21 mouse cellular contexts compared by ENCODE assay signal in genomic region chr1:165686349-165686748, GRCm38 (mm10). TPM values are rescaled to one million over a fixed set of nuclear protein-coding genes. Genes with fewer than 3 reads are reported as not detected.
DNase-seq lines count a peak whose midpoint lies in the region; ATAC-seq and TF ChIP-seq lines count a peak whose summit lies in the region.
"Had no signal": no experiment of that assay in that cellular context is flagged by ENCODE, and none has a peak within 500 bp of the region (broad histone marks: within the 10 kb centered on the region; RNA-seq: fewer than 3 reads in every experiment).

No protein-coding gene starts in this region.

- peaks cover 92% of the 10 kb centered on the region for H3K4me1 ChIP-seq in heart, embryonic 10.5 days
- peaks cover 19% of the 10 kb centered on the region for H3K4me1 ChIP-seq in lung, embryonic 14.5 days (ENCODE audit: insufficient read depth)
- H3K4me1 ChIP-seq in embryonic facial prominence, embryonic 10.5 days, result peaks cover 21% of the 10 kb centered on the region
- H3K4me1 ChIP-seq in heart, embryonic 15.5 days (replicated peaks), result peaks cover 95% of the 10 kb centered on the region
- H3K4me1 ChIP-seq in midbrain, postnatal 0 days (ENCODE audit: insufficient read depth, low read length), result peaks cover 2% of the 10 kb centered on the region; the same call in 1 of the 2 replicates
- H3K4me1 ChIP-seq: forebrain, embryonic 15.5 days had no signal

- H3K4me2 ChIP-seq in lung, embryonic 14.5 days, result no peak overlapping the region
- peak overlapping the region; percentile 0; the same call in 1 of the 2 replicates for H3K4me2 ChIP-seq in heart, embryonic 15.5 days
- no peak overlapping the region for H3K4me2 ChIP-seq in midbrain, postnatal 0 days (ENCODE audit: low read depth, low read length, poor library complexity, severe bottlenecking)
- H3K4me2 ChIP-seq: forebrain, embryonic 15.5 days; hindbrain, embryonic 12.5 days; neural tube, embryonic 15.5 days had no signal

- H3K27ac ChIP-seq in heart, embryonic 10.5 days, result peak overlapping the region; percentile 81
- H3K27ac ChIP-seq in lung, embryonic 14.5 days (ENCODE audit: low read depth), result peak overlapping the region; percentile 28; the same call in 1 of the 2 replicates
- H3K27ac ChIP-seq in embryonic facial prominence, embryonic 10.5 days (replicated peaks), result 0 out of 2 replicates have a peak overlapping the region, but pooled peaks have one; percentile 2
- peak overlapping the region; percentile 80 for H3K27ac ChIP-seq in heart, embryonic 15.5 days
- no peak overlapping the region for H3K27ac ChIP-seq in midbrain, postnatal 0 days (ENCODE audit: low read depth, low read length)
- H3K27ac ChIP-seq: forebrain, embryonic 15.5 days; hindbrain, embryonic 12.5 days; midbrain, embryonic 10.5 days; neural tube, embryonic 15.5 days had no signal

- H3K36me3 ChIP-seq in heart, embryonic 10.5 days, result peaks cover 5% of the 10 kb centered on the region; the same call in 1 of the 2 replicates
- H3K36me3 ChIP-seq in lung, embryonic 14.5 days (ENCODE audit: insufficient read depth), result no peaks in the 10 kb centered on the region
- H3K36me3 ChIP-seq in embryonic facial prominence, embryonic 10.5 days (replicated peaks), result no peaks in the 10 kb centered on the region
- H3K36me3 ChIP-seq in heart, embryonic 15.5 days, result no peaks in the 10 kb centered on the region
- no peaks in the 10 kb centered on the region for H3K36me3 ChIP-seq in midbrain, postnatal 0 days (ENCODE audit: insufficient read depth, low read length)
- H3K36me3 ChIP-seq: forebrain, embryonic 15.5 days; hindbrain, embryonic 12.5 days; midbrain, embryonic 10.5 days; neural tube, embryonic 15.5 days had no signal

- H3K4me3 ChIP-seq in heart, embryonic 10.5 days, result peak overlapping the region; percentile 17; the same call in 1 of the 2 replicates
- no peak overlapping the region for H3K4me3 ChIP-seq in lung, embryonic 14.5 days (ENCODE audit: low read depth, low read length)
- H3K4me3 ChIP-seq in embryonic facial prominence, embryonic 10.5 days, result no peak overlapping the region
- H3K4me3 ChIP-seq in heart, embryonic 15.5 days, result no peak overlapping the region
- no peak overlapping the region for H3K4me3 ChIP-seq in midbrain, postnatal 0 days (ENCODE audit: low read depth, low read length)
- H3K4me3 ChIP-seq: forebrain, embryonic 15.5 days; hindbrain, embryonic 12.5 days; midbrain, embryonic 10.5 days; neural tube, embryonic 15.5 days had no signal

- no peak for TF ChIP-seq CTCF in lung, embryonic 14.5 days (IDR thresholded peaks at IDR 0.05; ENCODE audit: low read depth)
- no peak for TF ChIP-seq CTCF in midbrain, postnatal 0 days (IDR thresholded peaks at IDR 0.05)

- ATAC-seq in lung, embryonic 14.5 days (ENCODE audit: insufficient read depth), result no peak; the same call in 1 of the 2 replicates
- ATAC-seq in heart, embryonic 15.5 days (replicated peaks; ENCODE audit: insufficient number of reproducible peaks, insufficient read depth, low FRiP score, low read depth), result no peak
- no peak for ATAC-seq in midbrain, postnatal 0 days (ENCODE audit: low FRiP score)
- ATAC-seq: forebrain, embryonic 15.5 days; midbrain, embryonic 16.5 days had no signal

- H3K9me3 ChIP-seq in heart, embryonic 10.5 days, result no peaks in the 10 kb centered on the region
- no peaks in the 10 kb centered on the region for H3K9me3 ChIP-seq in lung, embryonic 14.5 days (ENCODE audit: low read depth, low read length)
- no peaks in the 10 kb centered on the region for H3K9me3 ChIP-seq in embryonic facial prominence, embryonic 10.5 days
- no peaks in the 10 kb centered on the region for H3K9me3 ChIP-seq in heart, embryonic 15.5 days (replicated peaks)
- no peaks in the 10 kb centered on the region for H3K9me3 ChIP-seq in midbrain, postnatal 0 days (ENCODE audit: low read length)
- H3K9me3 ChIP-seq: forebrain, embryonic 15.5 days; hindbrain, embryonic 12.5 days; midbrain, embryonic 10.5 days; neural tube, embryonic 15.5 days had no signal

- WGBS in heart, embryonic 10.5 days, result 32% methylated on average over 6 of the region's 6 CpGs
- WGBS in lung, embryonic 14.5 days, result 44% methylated on average over 6 of the region's 6 CpGs
- WGBS in embryonic facial prominence, embryonic 10.5 days, result 64% methylated on average over 6 of the region's 6 CpGs
- 44% methylated on average over 6 of the region's 6 CpGs for WGBS in heart, embryonic 15.5 days
- 75% methylated on average over 6 of the region's 6 CpGs for WGBS in midbrain, postnatal 0 days

- no peaks in the 10 kb centered on the region for H3K27me3 ChIP-seq in heart, embryonic 10.5 days (ENCODE audit: insufficient read depth, poor library complexity, severe bottlenecking)
- H3K27me3 ChIP-seq in lung, embryonic 14.5 days (ENCODE audit: insufficient read depth, low read length), result no peaks in the 10 kb centered on the region
- H3K27me3 ChIP-seq in embryonic facial prominence, embryonic 10.5 days (replicated peaks; ENCODE audit: low read depth, poor library complexity, severe bottlenecking), result no peaks in the 10 kb centered on the region
- no peaks in the 10 kb centered on the region for H3K27me3 ChIP-seq in heart, embryonic 15.5 days
- no peaks in the 10 kb centered on the region for H3K27me3 ChIP-seq in midbrain, postnatal 0 days (ENCODE audit: insufficient read depth, low read length)
- H3K27me3 ChIP-seq: forebrain, embryonic 15.5 days; hindbrain, embryonic 12.5 days; neural tube, embryonic 15.5 days had no signal

- no peak for DNase-seq in heart, embryonic 10.5 days (ENCODE audit: low spot score)
- DNase-seq in heart, adult 9 months (ENCODE audit: low spot score in 2 of 2), result no peak
- no peak for DNase-seq in lung, embryonic 14.5 days
- DNase-seq in lung, postnatal 36 days, result no peak
- no peak for DNase-seq in embryonic facial prominence, embryonic 10.5 days (ENCODE audit: low spot score)
- no peak for DNase-seq in midbrain, postnatal 0 days (ENCODE audit: low spot score)
- DNase-seq in embryo, embryonic 10.5 days (ENCODE audit: low spot score), result no peak
- DNase-seq: cerebellum, adult 8-10 months; cerebellum, postnatal 36 days; kidney, adult 18-20 months; kidney, postnatal 10 days; layer of hippocampus, postnatal 36 days; right cerebral cortex, adult 18-20 months; right cerebral cortex, postnatal 4 days; thymus, postnatal 25 days had no signal

- H3K9ac ChIP-seq in lung, embryonic 14.5 days, result peak overlapping the region; percentile 21; the same call in 1 of the 2 replicates
- H3K9ac ChIP-seq in heart, embryonic 15.5 days, result 0 out of 2 replicates have a peak overlapping the region, but pooled peaks have one; percentile 22
- no peak overlapping the region for H3K9ac ChIP-seq in midbrain, postnatal 0 days (replicated peaks; ENCODE audit: low read length, poor library complexity, severe bottlenecking)
- H3K9ac ChIP-seq: forebrain, embryonic 15.5 days; hindbrain, embryonic 12.5 days; neural tube, embryonic 15.5 days had no signal

RNA-seq across cellular contexts. Expression of gene Rcsd1, which starts 23.2 kb away (rescaled TPM):
- polyA plus RNA-seq in heart, embryonic 10.5 days (2016; fragmentation: Nextera tagmentation; extraction: Ambion mirVana), result 100 and 130 TPM in 2 replicates
- 22.9 and 25.2 TPM in 2 replicates for polyA plus RNA-seq in lung, embryonic 14.5 days (2014; fragmentation: Nextera tagmentation; extraction: Ambion mirVana)
- 10.3 and 10.8 TPM in 2 replicates for polyA plus RNA-seq in embryonic facial prominence, embryonic 10.5 days (2016; fragmentation: Nextera tagmentation; extraction: Ambion mirVana)
- polyA plus RNA-seq in heart, embryonic 15.5 days (2015; fragmentation: Nextera tagmentation; extraction: Ambion mirVana), result 90.4 and 98.4 TPM in 2 replicates
- 7.6 and 7.9 TPM in 2 replicates for total RNA-seq in midbrain, postnatal 0 days (2014; rRNA removed)
- 8.0 and 9.1 TPM in 2 replicates for polyA plus RNA-seq in midbrain, postnatal 0 days (2015; fragmentation: Nextera tagmentation; extraction: Ambion mirVana)

RNA-seq across cellular contexts. Expression of gene Mpzl1, which starts 52.0 kb away (rescaled TPM):
- 138 and 170 TPM in 2 replicates for polyA plus RNA-seq in heart, embryonic 10.5 days (2016; fragmentation: Nextera tagmentation; extraction: Ambion mirVana)
- polyA plus RNA-seq in lung, embryonic 14.5 days (2014; fragmentation: Nextera tagmentation; extraction: Ambion mirVana), result 208 and 220 TPM in 2 replicates
- 138 and 139 TPM in 2 replicates for polyA plus RNA-seq in embryonic facial prominence, embryonic 10.5 days (2016; fragmentation: Nextera tagmentation; extraction: Ambion mirVana)
- 89.9 and 105 TPM in 2 replicates for polyA plus RNA-seq in heart, embryonic 15.5 days (2015; fragmentation: Nextera tagmentation; extraction: Ambion mirVana)
- 29.7 and 38.2 TPM in 2 replicates for total RNA-seq in midbrain, postnatal 0 days (2014; rRNA removed)
- 138 and 146 TPM in 2 replicates for polyA plus RNA-seq in midbrain, postnatal 0 days (2015; fragmentation: Nextera tagmentation; extraction: Ambion mirVana)
